Mouse (Mus musculus) neural tube, embryonic 15.5 days (tissue): ENCODE results near the gene Bsn. TPM values are rescaled to one million over a fixed set of nuclear protein-coding genes. Genes with fewer than 3 reads are reported as not detected.

Experiments
- ATAC-seq: fragments of 200-750 bp; cut with Nextera tagmentation; 2 replicates; pipeline ENCODE4 v1.8.0; 2017; ENCODE audit warnings: mild to moderate bottlenecking, moderate TSS enrichment, moderate library complexity; ENCODE audit not compliant: low FRiP score
- H3K27ac ChIP-seq: fragments of 300-500 bp; sonication (generic); replicated peaks from 2 replicates; pipeline ENCODE4 v1.5.1; 2015; ENCODE audit warnings: mild to moderate bottlenecking, inconsistent platforms
- H3K27me3 ChIP-seq: fragments of 300-500 bp; sonication (generic); replicated peaks from 2 replicates; pipeline ENCODE4 v1.6.1; 2015; ENCODE audit warnings: inconsistent platforms
- H3K36me3 ChIP-seq: fragments of 300-500 bp; sonication (generic); 2 replicates; pipeline ENCODE4 v1.6.1; 2015; ENCODE audit warnings: inconsistent platforms
- H3K4me1 ChIP-seq: fragments of 300-500 bp; sonication (generic); 2 replicates; pipeline ENCODE4 v1.6.1; 2015; ENCODE audit warnings: inconsistent platforms
- H3K4me2 ChIP-seq: fragments of 300-500 bp; sonication (generic); 2 replicates; pipeline ENCODE4 v1.6.1; 2015; ENCODE audit warnings: inconsistent platforms, mild to moderate bottlenecking, moderate library complexity
- H3K4me3 ChIP-seq: fragments of 300-500 bp; sonication (generic); replicated peaks from 2 replicates; pipeline ENCODE4 v1.5.1; 2015; ENCODE audit warnings: mild to moderate bottlenecking, inconsistent platforms
- H3K9ac ChIP-seq: fragments of 300-500 bp; sonication (generic); replicated peaks from 2 replicates; pipeline ENCODE4 v1.6.1; 2015; ENCODE audit warnings: mild to moderate bottlenecking, inconsistent platforms
- H3K9me3 ChIP-seq: fragments of 300-500 bp; sonication (generic); replicated peaks from 2 replicates; pipeline ENCODE4 v1.6.1; 2016; ENCODE audit warnings: inconsistent platforms
- WGBS: fragments of 180-500 bp; shearing (Covaris S2); methylation state at CpG from one replicate; pipeline ENCODE4 v1.1.7; 2015; ENCODE audit warnings: mixed read lengths; 5-methylcytosine and 5-hydroxymethylcytosine counted together
- polyA plus RNA-seq: library from polyadenylated mRNA; unstranded; fragments of >200 nt; fragmentation: Nextera tagmentation; extraction: Ambion mirVana; gene quantifications from 2 replicates; pipeline ENCODE4 v1.2.1, GENCODE M21; 2015

The Bsn gene
- polyA plus RNA-seq, 1 experiment from 2014 or later = 9.7 TPM

- ATAC-seq = no peak
These were observed 69.5 kb downstream of the Bsn start for GRCm38 (mm10) chr9:108120671-108121070.

GRCm38 (mm10) chr9:108119891-108120411 is 70.2 kb downstream of the Bsn start:
- Histone ChIP-seq H3K36me3 (peaks cover 34% of the 10 kb centered on the region), H3K4me3 (no peak overlapping the region), H3K9me3 (no peaks in the 10 kb centered on the region), H3K4me1 (no peaks in the 10 kb centered on the region; the same call in 1 of the 2 replicates), H3K9ac (no peak overlapping the region), H3K4me2 (no peak overlapping the region), H3K27me3 (no peaks in the 10 kb centered on the region), H3K27ac (no peak overlapping the region)
- 61% methylated on average over 8 of the region's 11 CpGs for WGBS
- no peak; the same call in 1 of the 2 replicates for ATAC-seq

More at GRCm38 (mm10) chr9:108120671-108121070, 69.5 kb downstream of the Bsn start:
- Histone ChIP-seq H3K27me3 (no peaks in the 10 kb centered on the region), H3K27ac (no peak overlapping the region), H3K4me3 (no peak overlapping the region), H3K9me3 (no peaks in the 10 kb centered on the region), H3K4me2 (no peak overlapping the region), H3K9ac (no peak overlapping the region), H3K4me1 (no peaks in the 10 kb centered on the region; the same call in 1 of the 2 replicates), H3K36me3 (peaks cover 30% of the 10 kb centered on the region)
- 92% methylated on average over 8 of the region's 8 CpGs for WGBS

GRCm38 (mm10) chr9:108117143-108117542 is 73.0 kb downstream of the Bsn start:
- Histone ChIP-seq H3K4me2 (no peak overlapping the region), H3K36me3 (peaks cover 52% of the 10 kb centered on the region), H3K4me1 (no peaks in the 10 kb centered on the region; the same call in 1 of the 2 replicates), H3K9ac (no peak overlapping the region), H3K27me3 (no peaks in the 10 kb centered on the region), H3K27ac (no peak overlapping the region), H3K9me3 (no peaks in the 10 kb centered on the region), H3K4me3 (no peak overlapping the region)
- 42% methylated on average over 4 of the region's 4 CpGs for WGBS
- no peak for ATAC-seq

- no peaks in the 10 kb centered on the region for H3K27me3 ChIP-seq
- H3K27ac ChIP-seq = no peak overlapping the region
- 75% methylated on average over 43 of the region's 43 CpGs for WGBS
- H3K36me3 ChIP-seq = peaks cover 55% of the 10 kb centered on the region
- H3K4me3 ChIP-seq = no peak overlapping the region
- peaks cover 12% of the 10 kb centered on the region for H3K4me1 ChIP-seq
- no peak for ATAC-seq
- no peak overlapping the region for H3K9ac ChIP-seq
- H3K4me2 ChIP-seq = no peak overlapping the region
- H3K9me3 ChIP-seq = no peaks in the 10 kb centered on the region
These were observed 74.7 kb downstream of the Bsn start for GRCm38 (mm10) chr9:108115290-108116077.

- Histone ChIP-seq H3K9me3 (no peaks in the 10 kb centered on the region), H3K36me3 (peaks cover 72% of the 10 kb centered on the region), H3K9ac (no peak overlapping the region), H3K4me2 (no peak overlapping the region), H3K27ac (no peak overlapping the region), H3K4me3 (no peak overlapping the region), H3K27me3 (no peaks in the 10 kb centered on the region), H3K4me1 (peaks cover 14% of the 10 kb centered on the region)
- 91% methylated on average over 18 of the region's 18 CpGs for WGBS
- no peak for ATAC-seq
These were observed 77.4 kb downstream of the Bsn start for GRCm38 (mm10) chr9:108112719-108113340.

DNA sequence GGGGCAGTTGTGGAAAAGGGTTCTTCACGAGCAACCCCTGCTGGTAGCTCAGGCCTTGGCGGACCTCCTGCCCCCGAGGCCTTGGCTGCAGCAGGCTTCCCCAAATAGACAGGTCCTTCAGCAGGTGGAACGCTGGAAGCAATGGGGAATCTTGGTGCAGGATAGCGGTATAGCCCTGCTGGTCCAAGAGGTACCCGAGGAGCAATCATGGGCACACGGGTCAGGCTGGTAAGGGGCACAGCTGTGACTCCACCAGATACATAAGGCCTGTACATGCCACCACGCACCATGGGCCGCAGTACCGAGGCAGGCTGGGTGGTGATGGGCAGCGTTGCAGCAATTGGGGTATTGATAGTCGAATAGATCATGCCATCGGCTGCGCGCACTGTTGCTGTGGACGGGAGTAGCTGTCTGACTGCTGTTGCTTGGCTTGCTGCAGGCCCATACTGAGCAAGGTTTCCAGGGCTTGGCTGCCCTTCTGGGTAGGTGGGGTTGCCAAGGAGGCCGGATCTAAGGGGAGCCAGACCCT is 78.5 kb downstream of the Bsn start:
- H3K27ac ChIP-seq = no peak overlapping the region
- peaks cover 74% of the 10 kb centered on the region for H3K36me3 ChIP-seq
- peak overlapping the region; percentile 43 for H3K4me2 ChIP-seq
- peaks cover 14% of the 10 kb centered on the region for H3K4me1 ChIP-seq
- 0 out of 2 replicates have a peak overlapping the region, but pooled peaks have one; percentile 2 for H3K4me3 ChIP-seq
- peak overlapping the region; percentile 2; the same call in 1 of the 2 replicates for H3K9ac ChIP-seq
- no peak for ATAC-seq
- no peaks in the 10 kb centered on the region for H3K27me3 ChIP-seq
- no peaks in the 10 kb centered on the region for H3K9me3 ChIP-seq
- WGBS = 75% methylated on average over 17 of the region's 17 CpGs

GRCm38 (mm10) chr9:108111101-108111592 is 79.0 kb downstream of the Bsn start:
- Histone ChIP-seq H3K4me1 (peaks cover 14% of the 10 kb centered on the region), H3K27ac (no peak overlapping the region), H3K4me3 (0 out of 2 replicates have a peak overlapping the region, but pooled peaks have one; percentile 2), H3K27me3 (no peaks in the 10 kb centered on the region), H3K9me3 (no peaks in the 10 kb centered on the region), H3K36me3 (peaks cover 74% of the 10 kb centered on the region), H3K9ac (peak overlapping the region; percentile 2; the same call in 1 of the 2 replicates), H3K4me2 (peak overlapping the region; percentile 43)
- 17% methylated on average over 22 of the region's 22 CpGs for WGBS
- no peak for ATAC-seq

DNA sequence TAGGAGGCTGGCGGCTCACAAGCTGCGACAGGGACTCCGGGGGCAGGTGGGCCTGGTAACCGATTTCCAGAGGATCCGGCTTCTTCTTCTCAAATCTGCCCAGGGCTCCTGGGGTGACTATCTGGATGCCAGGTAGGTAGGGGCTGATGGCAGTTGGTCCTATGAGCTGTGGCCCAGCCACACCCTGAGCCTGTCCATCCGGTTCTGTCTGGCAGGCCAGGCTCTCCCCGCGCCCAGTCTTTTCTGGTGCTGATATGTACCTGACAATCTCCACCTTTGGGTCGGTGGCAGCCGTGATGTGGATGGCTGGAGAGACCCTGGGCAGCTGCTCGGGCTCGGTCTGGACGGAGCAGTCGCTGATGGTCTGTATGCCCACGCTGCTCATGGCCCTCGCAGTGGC is 80.0 kb downstream of the Bsn start:
- Histone ChIP-seq H3K4me3 (no peak overlapping the region), H3K27ac (no peak overlapping the region), H3K4me2 (no peak overlapping the region), H3K27me3 (no peaks in the 10 kb centered on the region), H3K36me3 (peaks cover 73% of the 10 kb centered on the region), H3K9me3 (no peaks in the 10 kb centered on the region), H3K9ac (no peak overlapping the region), H3K4me1 (peaks cover 18% of the 10 kb centered on the region)
- 89% methylated on average over 16 of the region's 16 CpGs for WGBS
- no peak for ATAC-seq

DNA sequence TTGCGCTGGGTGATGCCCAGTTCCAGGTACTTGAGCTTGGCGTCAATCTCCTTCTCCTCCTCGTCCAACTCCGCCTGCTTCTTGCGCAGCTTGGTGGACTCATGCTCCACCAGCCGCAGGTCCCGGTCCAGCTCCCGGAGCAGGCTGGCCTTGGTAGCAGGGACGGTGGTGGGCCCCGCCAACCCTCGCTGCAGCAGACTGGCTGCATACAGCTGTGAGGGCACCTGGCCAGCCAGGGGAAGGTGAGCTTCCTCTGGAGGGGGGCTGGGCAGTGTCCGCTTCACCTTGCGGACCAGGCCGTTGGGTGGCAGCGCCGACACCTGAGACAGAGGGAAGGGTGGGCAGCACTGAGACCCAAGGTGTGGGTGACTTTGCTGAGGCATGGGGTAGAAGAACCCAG is 82.3 kb downstream of the Bsn start:
- Histone ChIP-seq H3K27ac (no peak overlapping the region), H3K27me3 (no peaks in the 10 kb centered on the region), H3K4me1 (peaks cover 25% of the 10 kb centered on the region), H3K4me3 (no peak overlapping the region), H3K4me2 (no peak overlapping the region), H3K9me3 (no peaks in the 10 kb centered on the region), H3K9ac (no peak overlapping the region), H3K36me3 (peaks cover 66% of the 10 kb centered on the region)
- no peak for ATAC-seq
- WGBS = 98% methylated on average over 16 of the region's 16 CpGs

- peaks cover 71% of the 10 kb centered on the region for H3K36me3 ChIP-seq
- WGBS = 93% methylated on average over 23 of the region's 23 CpGs
- H3K27ac ChIP-seq = no peak overlapping the region
- no peaks in the 10 kb centered on the region for H3K9me3 ChIP-seq
- H3K4me1 ChIP-seq = peaks cover 19% of the 10 kb centered on the region
- no peak overlapping the region for H3K4me2 ChIP-seq
- no peak overlapping the region for H3K9ac ChIP-seq
- no peak overlapping the region for H3K4me3 ChIP-seq
- no peak for ATAC-seq
- H3K27me3 ChIP-seq = no peaks in the 10 kb centered on the region
These were observed 84.1 kb downstream of the Bsn start for GRCm38 (mm10) chr9:108106090-108106489.

- Histone ChIP-seq H3K4me3 (no peak overlapping the region), H3K27me3 (no peaks in the 10 kb centered on the region), H3K36me3 (peaks cover 74% of the 10 kb centered on the region), H3K9me3 (no peaks in the 10 kb centered on the region), H3K4me1 (peaks cover 13% of the 10 kb centered on the region), H3K27ac (no peak overlapping the region), H3K4me2 (no peak overlapping the region), H3K9ac (no peak overlapping the region)
- ATAC-seq = no peak
- 67% methylated on average over 12 of the region's 12 CpGs for WGBS
These were observed 84.7 kb downstream of the Bsn start for GRCm38 (mm10) chr9:108105549-108105863.
